Mouse (Mus musculus): ENCODE measurements around the gene Ptpn21.

GRCm38 (mm10) chr12:98746746-98747379 lies 9.7 kb upstream of the Ptpn21 start, which contains the start of gene Zc3h14:
- TF ChIP-seq CTCF (IDR thresholded peaks at IDR 0.05; ENCODE audit: low read depth) (peak; percentile 82), EP300 (optimal IDR thresholded peaks at IDR 0.05) (no peak)

All from stomach, postnatal 0 days (tissue).